Mouse (Mus musculus) liver, embryonic 14.5 days (tissue): ENCODE data around the gene Sag. TPM values are rescaled to one million over a fixed set of nuclear protein-coding genes. Genes with fewer than 3 reads are reported as not detected.

Experiments used
- ATAC-seq: fragments of 200-750 bp; cut with Nextera tagmentation; 2 replicates; pipeline ENCODE4 v1.8.0; 2017; ENCODE audit warnings: moderate number of reproducible peaks, mild to moderate bottlenecking, moderate library complexity; ENCODE audit not compliant: insufficient read depth
- DNase-seq, 3 experiments: peaks; one replicate each; pipeline ENCODE4 v3.0.0-alpha.2; 2012 to 2013; ENCODE audit warnings: low read depth in 3 of 3, low spot score in 3 of 3
- H3K27ac ChIP-seq: fragments of 300-500 bp; sonication (generic); 2 replicates; pipeline ENCODE4 v1.5.1; 2014; ENCODE audit warnings: moderate library complexity, mild to moderate bottlenecking, control low read depth, inconsistent platforms
- H3K27me3 ChIP-seq: fragments of 300-500 bp; sonication (generic); 2 replicates; pipeline ENCODE4 v1.6.1; 2014; ENCODE audit warnings: mild to moderate bottlenecking, low read length, moderate library complexity; ENCODE audit not compliant: control insufficient read depth, insufficient read depth
- H3K36me3 ChIP-seq: fragments of 300-500 bp; sonication (generic); replicated peaks from 2 replicates; pipeline ENCODE4 v1.6.1; 2014; ENCODE audit warnings: low read depth; ENCODE audit not compliant: control insufficient read depth, insufficient read depth
- H3K4me1 ChIP-seq, 2 experiments: fragments of 200-500 bp in 1 of 2; fragments of 300-500 bp in 1 of 2; sonication (generic) in 1 of 2; replicated peaks; 2 replicates each; pipeline ENCODE4 v1.6.1; 2012 to 2014; ENCODE audit warnings: antibody characterized with exemption in 1 of 2, inconsistent platforms in 1 of 2, low read length in 1 of 2; ENCODE audit not compliant: control insufficient read depth in 2 of 2, insufficient read depth in 2 of 2
- H3K4me2 ChIP-seq: fragments of 300-500 bp; sonication (generic); 2 replicates; pipeline ENCODE4 v1.6.1; 2014; ENCODE audit warnings: low read depth, mild to moderate bottlenecking, control low read depth, moderate library complexity
- H3K4me3 ChIP-seq, 2 experiments: fragments of 200-500 bp in 1 of 2; fragments of 300-500 bp in 1 of 2; sonication (generic) in 1 of 2; 2 replicates each; pipeline ENCODE4 v1.5.1; 2012 to 2014; ENCODE audit warnings: low read depth in 2 of 2, low read length in 2 of 2, mild to moderate bottlenecking in 2 of 2, control low read depth in 1 of 2, inconsistent platforms in 1 of 2, moderate library complexity in 1 of 2; ENCODE audit not compliant: insufficient read depth in 1 of 2
- H3K9ac ChIP-seq: fragments of 300-500 bp; sonication (generic); replicated peaks from 2 replicates; pipeline ENCODE4 v1.6.1; 2014; ENCODE audit warnings: mild to moderate bottlenecking, control low read depth, moderate library complexity
- H3K9me3 ChIP-seq: fragments of 300-500 bp; sonication (generic); 2 replicates; pipeline ENCODE4 v1.6.1; 2016; ENCODE audit warnings: low read length, mixed read lengths; ENCODE audit not compliant: control insufficient read depth
- CTCF ChIP-seq: IDR thresholded peaks from 2 replicates; pipeline ENCODE4 v1.5.1; 2016; ENCODE audit warnings: antibody characterized with exemption, low read depth, control low read depth
- EP300 ChIP-seq: IDR thresholded peaks from 2 replicates; pipeline ENCODE4 v1.6.1; 2016; ENCODE audit warnings: antibody characterized with exemption, low read depth
- WGBS: fragments of 180-500 bp; shearing (Covaris S2); extraction: QIAGEN DNeasy Blood & Tissue Kit; methylation state at CpG from one replicate; pipeline ENCODE4 v1.1.7; 2014; ENCODE audit not compliant: insufficient replicate concordance; 5-methylcytosine and 5-hydroxymethylcytosine counted together
- polyA plus RNA-seq, 2 experiments: library from polyadenylated mRNA; depleted of rRNA in 1 of 2; stranded (reverse) in 1 of 2; unstranded in 1 of 2; fragments of >200 nt; fragmentation: Nextera tagmentation in 1 of 2; extraction: Ambion mirVana in 1 of 2; gene quantifications; 2 replicates each; pipeline versions ENCODE4 v1.2.1 to v1.2.3; 2012 to 2014

Gene Sag
- polyA plus RNA-seq, 2 experiments: 0.27 to 0.67 TPM

DNA sequence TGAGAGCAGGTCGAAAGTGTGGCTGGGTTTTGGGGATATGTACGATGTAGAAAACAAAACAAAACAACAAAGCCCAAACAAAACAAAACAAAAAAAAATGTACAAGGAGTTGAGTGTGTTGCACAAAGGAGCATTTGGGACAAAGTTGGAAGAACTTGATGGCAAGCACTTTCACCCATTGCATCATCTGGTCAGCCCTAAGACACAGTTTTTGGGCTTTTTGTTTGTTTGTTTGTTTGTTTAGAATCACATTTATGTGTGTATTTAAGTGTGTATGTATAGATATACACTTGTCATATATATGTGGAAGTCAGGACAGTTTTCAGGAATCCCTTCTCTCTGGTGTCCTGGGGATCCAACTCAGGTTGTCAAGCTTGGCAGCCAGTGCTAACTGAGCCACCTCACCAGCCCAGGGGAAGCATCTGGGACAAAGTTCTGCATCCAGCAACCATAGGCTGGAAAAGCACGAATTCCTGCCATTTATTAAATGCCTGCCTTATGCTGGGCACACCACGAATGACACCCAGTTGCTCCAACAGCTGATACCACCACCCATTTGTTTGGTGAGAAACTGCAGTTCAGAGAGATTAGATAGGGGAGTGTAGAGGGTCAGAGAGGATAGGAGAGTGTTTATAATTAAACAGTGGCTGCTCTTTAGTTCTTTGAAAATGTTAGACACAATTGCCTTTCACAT, 44.1 kb downstream of the Sag start:
- Histone ChIP-seq H3K27ac (no peak overlapping the region), H3K4me3 (no peak overlapping the region), H3K36me3 (no peaks in the 10 kb centered on the region), H3K9me3 (no peaks in the 10 kb centered on the region), H3K4me1 (peaks cover 10 to 26% of the 10 kb centered on the region in 2 experiments), H3K9ac (no peak overlapping the region), H3K27me3 (no peaks in the 10 kb centered on the region), H3K4me2 (no peak overlapping the region)
- DNase-seq (no peak), ATAC-seq (no peak)
- 11% methylated on average over 4 of the region's 4 CpGs for WGBS
- TF ChIP-seq EP300 (no peak), CTCF (no peak)

DNA sequence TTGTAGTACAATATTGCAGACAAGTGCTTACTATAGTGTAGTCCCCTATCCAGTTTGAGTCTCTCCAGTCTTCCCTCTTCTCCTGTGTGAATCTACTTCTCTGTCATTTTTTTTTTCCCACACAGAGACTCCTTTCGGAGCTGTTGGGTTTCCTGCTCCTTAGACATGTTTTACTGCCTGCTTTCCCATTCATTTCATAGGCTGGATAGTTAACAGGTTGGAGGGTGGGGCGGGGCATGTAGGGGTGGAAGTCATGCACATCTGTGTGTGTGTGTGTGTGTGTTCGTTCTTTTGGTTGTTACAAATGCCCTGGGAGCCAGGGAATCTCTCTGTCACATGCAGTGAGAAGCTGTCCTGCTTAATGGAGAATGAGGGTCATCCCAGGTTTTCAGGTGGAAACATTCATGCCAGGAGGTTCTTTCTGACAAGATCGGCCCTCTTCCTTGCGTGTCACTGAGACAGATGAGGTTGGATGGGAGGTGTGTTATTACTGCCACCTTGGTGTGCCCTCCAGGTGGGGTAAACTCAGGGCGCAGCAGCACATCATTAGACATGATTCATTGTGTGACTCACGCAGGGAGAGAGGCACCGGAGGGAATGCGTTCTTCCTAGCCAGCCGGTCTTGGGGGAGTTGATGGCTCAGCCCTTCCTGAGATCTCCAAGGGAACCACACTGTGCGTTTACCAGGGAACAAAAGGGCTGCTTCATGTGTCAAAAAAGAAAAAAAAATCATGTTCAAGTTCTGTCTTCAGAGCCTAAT, 44.9 kb downstream of the Sag start:
- H3K9me3 ChIP-seq: no peaks in the 10 kb centered on the region
- ATAC-seq: no peak
- H3K4me1 ChIP-seq: peaks cover 12 to 29% of the 10 kb centered on the region in 2 experiments
- DNase-seq: no peak
- H3K27ac ChIP-seq: no peak overlapping the region
- H3K9ac ChIP-seq: no peak overlapping the region; the same call in 1 of the 2 replicates
- no peak overlapping the region for H3K4me3 ChIP-seq
- TF ChIP-seq CTCF (no peak), EP300 (no peak)
- no peaks in the 10 kb centered on the region for H3K27me3 ChIP-seq
- WGBS: 62% methylated on average over 11 of the region's 11 CpGs
- no peak overlapping the region for H3K4me2 ChIP-seq
- no peaks in the 10 kb centered on the region for H3K36me3 ChIP-seq

DNA sequence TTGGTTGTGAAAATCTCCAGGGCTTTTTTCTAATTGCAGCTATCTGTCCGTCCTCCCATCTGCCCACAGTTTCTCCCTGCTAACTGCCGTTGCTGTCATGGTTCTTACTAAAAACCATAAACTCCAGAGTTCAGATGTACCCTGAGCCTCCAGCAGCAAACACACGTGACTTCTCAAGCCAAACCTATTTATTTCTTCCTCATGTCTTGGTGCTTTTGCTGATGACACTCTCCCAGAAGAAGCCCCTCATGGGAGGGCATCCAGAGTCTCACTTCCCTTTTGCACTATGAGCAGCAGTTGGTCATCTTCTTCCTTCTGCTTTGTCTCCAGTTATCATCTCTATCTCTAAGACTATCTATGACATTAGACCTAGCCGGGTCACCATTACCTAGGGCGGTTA, 45.8 kb downstream of the Sag start:
- no peaks in the 10 kb centered on the region for H3K9me3 ChIP-seq
- H3K4me1 ChIP-seq: peaks cover 16 to 34% of the 10 kb centered on the region in 2 experiments
- H3K4me3 ChIP-seq: no peak overlapping the region
- H3K9ac ChIP-seq: no peak overlapping the region
- no peak for DNase-seq
- H3K4me2 ChIP-seq: no peak overlapping the region
- no peaks in the 10 kb centered on the region for H3K27me3 ChIP-seq
- H3K36me3 ChIP-seq: no peaks in the 10 kb centered on the region
- WGBS: 19% methylated on average over 5 of the region's 5 CpGs
- H3K27ac ChIP-seq: no peak overlapping the region
- no peak for ATAC-seq
- TF ChIP-seq CTCF: no peak
- TF ChIP-seq EP300: no peak

DNA sequence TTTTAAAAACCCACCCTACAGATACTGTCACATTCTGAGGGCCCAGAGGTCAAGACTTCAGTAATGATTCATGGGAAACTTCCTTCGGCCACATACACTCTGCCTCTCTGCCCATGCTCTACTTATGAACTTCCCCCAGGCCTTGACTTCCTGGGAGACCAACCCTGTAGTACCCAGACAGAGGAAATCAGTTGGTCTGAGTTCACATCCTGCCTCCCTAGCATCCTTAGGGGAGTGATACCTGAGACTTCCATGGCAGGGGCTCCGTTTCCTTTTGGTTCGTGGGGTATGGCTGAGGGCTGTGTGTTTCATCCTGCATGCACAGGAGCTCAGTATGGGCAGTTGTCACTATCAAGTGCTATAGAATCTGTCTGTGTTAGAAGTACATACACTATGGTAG, 47.9 kb downstream of the Sag start:
- no peak for DNase-seq
- H3K36me3 ChIP-seq: no peaks in the 10 kb centered on the region
- H3K27me3 ChIP-seq: no peaks in the 10 kb centered on the region
- TF ChIP-seq EP300 (no peak), CTCF (no peak)
- ATAC-seq: no peak
- H3K4me3 ChIP-seq: no peak overlapping the region
- no peak overlapping the region for H3K4me2 ChIP-seq
- H3K9me3 ChIP-seq: no peaks in the 10 kb centered on the region
- WGBS: 67% methylated on average over 3 of the region's 3 CpGs
- H3K27ac ChIP-seq: no peak overlapping the region
- peaks cover 23 to 43% of the 10 kb centered on the region in 2 experiments for H3K4me1 ChIP-seq
- H3K9ac ChIP-seq: no peak overlapping the region

DNA sequence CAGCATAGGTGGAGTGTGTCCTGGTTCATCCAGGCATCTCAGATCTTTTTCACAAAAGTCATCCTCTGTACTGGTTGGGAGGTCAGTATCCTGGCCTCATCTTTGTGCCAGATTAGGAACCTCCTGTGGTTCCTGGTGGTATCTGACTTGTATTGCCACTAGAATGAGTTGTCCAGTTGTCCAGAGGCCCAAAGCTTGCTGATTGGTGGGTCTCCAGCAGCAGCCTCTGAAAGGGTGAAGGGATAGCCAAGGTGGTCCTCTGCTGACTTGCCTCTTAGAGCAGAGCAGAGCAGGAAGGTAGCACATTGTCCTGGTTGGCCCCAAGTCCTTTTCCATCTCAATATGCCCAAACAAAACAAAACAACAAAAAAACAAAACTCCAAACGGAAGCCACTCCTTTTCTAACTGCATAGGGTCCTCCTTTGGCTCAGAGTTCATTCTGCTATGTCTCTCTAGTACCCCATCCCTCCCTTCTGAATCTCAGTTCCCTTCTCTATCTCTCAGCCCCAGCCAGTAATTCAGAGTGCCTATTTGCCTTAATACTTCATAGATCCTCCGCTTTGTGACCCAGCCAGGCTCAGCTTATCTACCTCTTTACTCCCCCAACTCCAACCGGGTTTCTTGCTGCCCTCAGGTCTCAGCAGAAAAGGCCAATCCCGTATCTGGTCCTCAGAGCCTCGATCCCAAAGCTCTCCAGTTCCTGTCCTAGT, 48.8 kb downstream of the Sag start:
- no peaks in the 10 kb centered on the region for H3K27me3 ChIP-seq
- H3K4me3 ChIP-seq: peak overlapping the region in 1 of 2 experiments; percentile 90; a peak in 2 of 4 replicates
- H3K9me3 ChIP-seq: no peaks in the 10 kb centered on the region
- 42% methylated on average over 5 of the region's 5 CpGs for WGBS
- TF ChIP-seq EP300 (no peak), CTCF (no peak)
- peak overlapping the region; percentile 7; the same call in 1 of the 2 replicates for H3K9ac ChIP-seq
- no peak for ATAC-seq
- DNase-seq: no peak
- peaks cover 23 to 40% of the 10 kb centered on the region in 2 experiments for H3K4me1 ChIP-seq
- H3K4me2 ChIP-seq: peak overlapping the region; percentile 89
- no peaks in the 10 kb centered on the region for H3K36me3 ChIP-seq
- H3K27ac ChIP-seq: no peak overlapping the region
